Mouse (Mus musculus) CD8-positive naive resting alpha-beta T cell, adult 2 months (primary cell): ENCODE data around the gene Rxfp3.
A peak's percentile ranks its signal among the peaks of the same experiment; 100 is the strongest.

Experiments used
- DNase-seq, 2 experiments: peaks; one replicate each; pipeline ENCODE4 v3.0.0; 2022; ENCODE audit warnings: low read depth in 2 of 2, low spot score in 2 of 2

The Rxfp3 gene

GRCm38 (mm10) chr15:11037711-11038110 lies at the start of gene Rxfp3:
Gene Rxfp3, minus strand, starts transcription at chr15:11037991.
- no peak for DNase-seq

GRCm38 (mm10) chr15:11084993-11085365 lies 47.2 kb upstream of the Rxfp3 start:
- DNase-seq, result no peak

GRCm38 (mm10) chr15:11084241-11084992 lies 46.6 kb upstream of the Rxfp3 start:
- no peak for DNase-seq

GRCm38 (mm10) chr15:11083678-11084077 lies 45.9 kb upstream of the Rxfp3 start:
- no peak for DNase-seq

- no peak for DNase-seq
Observed at GRCm38 (mm10) chr15:11082961-11083569, 45.3 kb upstream of the Rxfp3 start.

GRCm38 (mm10) chr15:11075726-11076361 lies 38.1 kb upstream of the Rxfp3 start:
- no peak for DNase-seq

- DNase-seq, result no peak
Observed at GRCm38 (mm10) chr15:11067891-11068290, 30.1 kb upstream of the Rxfp3 start.

GRCm38 (mm10) chr15:11066299-11066698 lies 28.5 kb upstream of the Rxfp3 start:
- no peak for DNase-seq

GRCm38 (mm10) chr15:11065528-11066171 lies 27.9 kb upstream of the Rxfp3 start:
- no peak for DNase-seq

- no peak for DNase-seq
Observed at GRCm38 (mm10) chr15:11064558-11065411, 27.0 kb upstream of the Rxfp3 start, which contains the start of gene Adamts12. Gene Adamts12, plus strand, starts transcription at chr15:11064790.

GRCm38 (mm10) chr15:11064160-11064557 lies 26.4 kb upstream of the Rxfp3 start:
- no peak for DNase-seq

- DNase-seq, result no peak
Observed at GRCm38 (mm10) chr15:11062903-11063302, 25.1 kb upstream of the Rxfp3 start.

GRCm38 (mm10) chr15:11054440-11055080 lies 16.8 kb upstream of the Rxfp3 start:
- DNase-seq, result no peak

- no peak for DNase-seq
Observed at GRCm38 (mm10) chr15:11053678-11054439, 16.1 kb upstream of the Rxfp3 start.

- DNase-seq, result no peak
Observed at GRCm38 (mm10) chr15:11042828-11043227, 5.0 kb upstream of the Rxfp3 start.

- no peak for DNase-seq
Observed at GRCm38 (mm10) chr15:11041229-11041628, 3.4 kb upstream of the Rxfp3 start.

- DNase-seq, result no peak
Observed at GRCm38 (mm10) chr15:11040067-11040466, 2.3 kb upstream of the Rxfp3 start.

- peak in 1 of 2 experiments; percentile 3 for DNase-seq
Observed at GRCm38 (mm10) chr15:11038476-11038875, 685 bp upstream of the Rxfp3 start.

GRCm38 (mm10) chr15:11037376-11037695 lies 455 bp downstream of the Rxfp3 start:
- DNase-seq, result no peak
